Mouse (Mus musculus): ENCODE results near the gene Cldn7. TPM values are rescaled to one million over a fixed set of nuclear protein-coding genes. Genes with fewer than 3 reads are reported as not detected.
"Not testable (repeated sequence)": the region's sequence is repeated elsewhere in the genome, so short reads cannot be mapped to it uniquely, and the experiment has no call there.

Cldn7 gene
- polyA plus RNA-seq, 1 experiment from 2014 or later, result not detected

- peaks cover 10% of the 10 kb centered on the region; the same call in 1 of the 2 replicates for H3K36me3 ChIP-seq (ENCODE audit: inconsistent target)
- peak overlapping the region; percentile 85 for H3K27ac ChIP-seq
- H3K4me3 ChIP-seq (ENCODE audit: inconsistent target), result peak overlapping the region; percentile 67; the same call in 1 of the 2 replicates
- WGBS (ENCODE audit: missing documents), result 80% methylated on average over 3 of the region's 3 CpGs
- peaks cover 25% of the 10 kb centered on the region for H3K79me2 ChIP-seq (ENCODE audit: inconsistent target)
These were observed 41.8 kb upstream of the Cldn7 start for GRCm38 (mm10) chr11:69922796-69923195.

GRCm38 (mm10) chr11:69927501-69927900, 37.1 kb upstream of the Cldn7 start:
- H3K27ac ChIP-seq, result no peak overlapping the region
- WGBS (ENCODE audit: missing documents), result 95% methylated on average over 2 of the region's 2 CpGs
- no peaks in the 10 kb centered on the region for H3K36me3 ChIP-seq (ENCODE audit: inconsistent target)
- H3K4me3 ChIP-seq (ENCODE audit: inconsistent target), result no peak overlapping the region
- no peaks in the 10 kb centered on the region for H3K79me2 ChIP-seq (ENCODE audit: inconsistent target)

- H3K36me3 ChIP-seq (ENCODE audit: inconsistent target), result no peaks in the 10 kb centered on the region
- H3K79me2 ChIP-seq (ENCODE audit: inconsistent target), result no peaks in the 10 kb centered on the region
- no peak overlapping the region for H3K4me3 ChIP-seq (ENCODE audit: inconsistent target)
- no peak overlapping the region for H3K27ac ChIP-seq
- WGBS (ENCODE audit: missing documents), result 57% methylated on average over 4 of the region's 4 CpGs
These were observed 34.9 kb upstream of the Cldn7 start for GRCm38 (mm10) chr11:69929712-69930111.

- not testable (repeated sequence) for H3K4me3 ChIP-seq (ENCODE audit: inconsistent target); H3K36me3 ChIP-seq (ENCODE audit: inconsistent target); H3K79me2 ChIP-seq (ENCODE audit: inconsistent target); H3K27ac ChIP-seq
- WGBS (ENCODE audit: missing documents), result 89% methylated on average over 8 of the region's 8 CpGs
These were observed 34.4 kb upstream of the Cldn7 start for GRCm38 (mm10) chr11:69930176-69930575.

- Histone ChIP-seq H3K4me3 (ENCODE audit: inconsistent target) (no peak overlapping the region), H3K79me2 (ENCODE audit: inconsistent target) (no peaks in the 10 kb centered on the region), H3K36me3 (ENCODE audit: inconsistent target) (no peaks in the 10 kb centered on the region), H3K27ac (peak overlapping the region; percentile 33)
- 5% methylated on average over 3 of the region's 3 CpGs for WGBS (ENCODE audit: missing documents)
These were observed 33.5 kb upstream of the Cldn7 start for GRCm38 (mm10) chr11:69930967-69931537.

- Histone ChIP-seq H3K27ac (peak overlapping the region; percentile 33; the same call in 1 of the 2 replicates), H3K4me3 (ENCODE audit: inconsistent target) (no peak overlapping the region), H3K36me3 (ENCODE audit: inconsistent target) (no peaks in the 10 kb centered on the region), H3K79me2 (ENCODE audit: inconsistent target) (no peaks in the 10 kb centered on the region)
- WGBS (ENCODE audit: missing documents), result 28% methylated on average over 7 of the region's 8 CpGs
These were observed 32.8 kb upstream of the Cldn7 start for GRCm38 (mm10) chr11:69931769-69932168.

- Histone ChIP-seq H3K4me3 (ENCODE audit: inconsistent target) (no peak overlapping the region), H3K79me2 (ENCODE audit: inconsistent target) (no peaks in the 10 kb centered on the region), H3K36me3 (ENCODE audit: inconsistent target) (no peaks in the 10 kb centered on the region), H3K27ac (no peak overlapping the region)
- 72% methylated on average over 3 of the region's 3 CpGs for WGBS (ENCODE audit: missing documents)
These were observed 32.3 kb upstream of the Cldn7 start for GRCm38 (mm10) chr11:69932254-69932653.

- WGBS (ENCODE audit: missing documents), result 71% methylated on average over 4 of the region's 4 CpGs
- Histone ChIP-seq H3K79me2 (ENCODE audit: inconsistent target) (no peaks in the 10 kb centered on the region), H3K36me3 (ENCODE audit: inconsistent target) (no peaks in the 10 kb centered on the region), H3K4me3 (ENCODE audit: inconsistent target) (no peak overlapping the region), H3K27ac (no peak overlapping the region)
These were observed 31.5 kb upstream of the Cldn7 start for GRCm38 (mm10) chr11:69933066-69933465.

- WGBS (ENCODE audit: missing documents), result 2% methylated on average over 17 of the region's 18 CpGs
- no peaks in the 10 kb centered on the region for H3K79me2 ChIP-seq (ENCODE audit: inconsistent target)
- H3K4me3 ChIP-seq (ENCODE audit: inconsistent target), result no peak overlapping the region
- H3K27ac ChIP-seq, result no peak overlapping the region
- no peaks in the 10 kb centered on the region for H3K36me3 ChIP-seq (ENCODE audit: inconsistent target)
These were observed 30.4 kb upstream of the Cldn7 start for GRCm38 (mm10) chr11:69934169-69934568.

- WGBS (ENCODE audit: missing documents), result 22% methylated on average over 6 of the region's 6 CpGs
- H3K79me2 ChIP-seq (ENCODE audit: inconsistent target), result no peaks in the 10 kb centered on the region
- no peaks in the 10 kb centered on the region for H3K36me3 ChIP-seq (ENCODE audit: inconsistent target)
- H3K27ac ChIP-seq, result no peak overlapping the region
- no peak overlapping the region for H3K4me3 ChIP-seq (ENCODE audit: inconsistent target)
These were observed 29.9 kb upstream of the Cldn7 start for GRCm38 (mm10) chr11:69934681-69935080.

- no peaks in the 10 kb centered on the region for H3K36me3 ChIP-seq (ENCODE audit: inconsistent target)
- H3K27ac ChIP-seq, result no peak within 1 kb of the TSS
- no peak within 1 kb of the TSS for H3K4me3 ChIP-seq (ENCODE audit: inconsistent target)
- 2% methylated on average over 62 of the region's 62 CpGs for WGBS (ENCODE audit: missing documents)
- no peaks in the 10 kb centered on the region for H3K79me2 ChIP-seq (ENCODE audit: inconsistent target)
These were observed 29.3 kb upstream of the Cldn7 start, which contains the start of gene Ybx2 for GRCm38 (mm10) chr11:69935137-69935879. TSS of gene Ybx2 (plus strand) at chr11:69935796.

- H3K27ac ChIP-seq, result no peak overlapping the region
- H3K4me3 ChIP-seq (ENCODE audit: inconsistent target), result no peak overlapping the region
- H3K36me3 ChIP-seq (ENCODE audit: inconsistent target), result no peaks in the 10 kb centered on the region
- 2% methylated on average over 25 of the region's 30 CpGs for WGBS (ENCODE audit: missing documents)
- no peaks in the 10 kb centered on the region for H3K79me2 ChIP-seq (ENCODE audit: inconsistent target)
These were observed 28.4 kb upstream of the Cldn7 start for GRCm38 (mm10) chr11:69936156-69936555.

GRCm38 (mm10) chr11:69936714-69937347, 27.7 kb upstream of the Cldn7 start:
- 74% methylated on average over 8 of the region's 9 CpGs for WGBS (ENCODE audit: missing documents)
- no peak overlapping the region for H3K4me3 ChIP-seq (ENCODE audit: inconsistent target)
- H3K27ac ChIP-seq, result no peak overlapping the region
- no peaks in the 10 kb centered on the region for H3K79me2 ChIP-seq (ENCODE audit: inconsistent target)
- H3K36me3 ChIP-seq (ENCODE audit: inconsistent target), result no peaks in the 10 kb centered on the region

GRCm38 (mm10) chr11:69937385-69937784, 27.2 kb upstream of the Cldn7 start:
- Histone ChIP-seq H3K79me2 (ENCODE audit: inconsistent target) (no peaks in the 10 kb centered on the region), H3K4me3 (ENCODE audit: inconsistent target) (no peak overlapping the region), H3K36me3 (ENCODE audit: inconsistent target) (no peaks in the 10 kb centered on the region), H3K27ac (no peak overlapping the region)
- WGBS (ENCODE audit: missing documents), result 52% methylated on average over 4 of the region's 4 CpGs

- Histone ChIP-seq H3K79me2 (ENCODE audit: inconsistent target) (no peaks in the 10 kb centered on the region), H3K4me3 (ENCODE audit: inconsistent target) (no peak overlapping the region), H3K36me3 (ENCODE audit: inconsistent target) (no peaks in the 10 kb centered on the region), H3K27ac (no peak overlapping the region)
- WGBS (ENCODE audit: missing documents), result 77% methylated on average over 5 of the region's 5 CpGs
These were observed 26.7 kb upstream of the Cldn7 start for GRCm38 (mm10) chr11:69937834-69938233.
